Mouse (Mus musculus) erythroblast, embryonic 14.5 days (primary cell): ENCODE results near the gene Snx15.

Source experiments
- GATA1 ChIP-seq: IDR thresholded peaks from 2 replicates; pipeline ENCODE4 v1.6.1; 2012; ENCODE audit warnings: low read length, inconsistent platforms, mixed read lengths
- TAL1 ChIP-seq: IDR thresholded peaks from 3 replicates; pipeline ENCODE4 v1.6.1; 2012; ENCODE audit warnings: low read length, inconsistent platforms, mixed read lengths

DNA sequence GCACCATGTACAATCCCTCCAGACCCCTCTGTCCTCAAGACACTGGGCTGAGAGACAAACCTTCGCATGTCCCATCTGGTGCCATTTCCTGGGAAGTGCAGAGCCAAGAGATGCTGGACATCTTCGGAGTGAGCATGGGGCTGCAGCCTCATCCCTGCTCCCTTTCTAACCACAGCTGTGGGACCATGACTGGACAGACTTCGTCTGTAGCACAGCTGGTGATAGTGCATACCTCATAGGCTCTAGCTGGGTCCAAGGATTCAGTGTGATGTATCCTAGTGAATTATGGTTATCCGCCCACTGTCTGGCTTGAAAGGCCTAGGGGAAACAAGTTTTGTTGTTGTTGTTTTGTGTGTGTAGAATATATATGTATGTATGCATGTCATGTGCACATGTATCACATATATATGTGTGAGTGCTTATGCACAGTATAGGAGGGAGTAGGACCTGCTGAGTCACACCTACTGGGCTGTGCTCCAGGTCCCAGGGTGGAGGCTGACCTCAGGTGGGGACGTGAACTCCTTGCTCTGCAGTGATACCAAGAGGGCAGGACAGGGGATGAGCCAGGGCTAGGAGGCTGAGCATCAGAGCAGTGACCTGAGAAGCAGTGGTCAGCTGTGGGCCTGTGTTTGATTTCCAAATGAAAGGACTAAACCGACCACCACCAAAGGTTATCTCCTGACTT is 25.8 kb downstream of the Snx15 start:
- TF ChIP-seq TAL1 (no peak), GATA1 (no peak)
